Mouse (Mus musculus) cerebellum, adult (tissue): Measurements from ENCODE around the gene Ednrb.

ENCODE experiments used
- ATAC-seq: cut with Nextera tagmentation; 2 replicates; pipeline ENCODE4 v1.9.2; 2017; ENCODE audit warnings: mild to moderate bottlenecking, moderate library complexity, mixed read lengths; ENCODE audit not compliant: insufficient number of reproducible peaks, low FRiP score, low TSS enrichment

Ednrb gene

GRCm38 (mm10) chr14:103844011-103844549, at the start of gene Ednrb:
TSS of gene Ednrb (minus strand) at chr14:103844402.
- no peak for ATAC-seq

GRCm38 (mm10) chr14:103892411-103892938, 48.3 kb upstream of the Ednrb start:
- no peak for ATAC-seq

DNA sequence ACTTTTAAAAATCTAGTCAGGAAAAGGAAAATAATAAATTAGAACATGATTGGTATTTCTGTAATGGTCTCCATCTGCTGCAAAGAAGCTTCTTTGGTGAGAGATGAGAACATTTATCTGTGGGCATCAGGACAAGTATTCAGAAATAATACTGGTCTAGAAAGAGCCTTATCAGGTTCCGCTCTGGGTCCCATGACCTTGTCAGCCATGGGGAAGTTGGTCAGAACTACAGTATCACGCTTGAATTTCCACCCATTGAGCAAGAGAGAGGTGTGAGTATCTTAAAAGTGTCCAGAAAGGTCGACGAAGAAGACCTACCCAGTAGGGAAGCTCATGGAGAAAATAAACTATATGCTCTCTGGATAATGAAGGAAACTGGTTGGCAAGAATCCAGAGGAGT, 46.6 kb upstream of the Ednrb start:
- no peak for ATAC-seq

DNA sequence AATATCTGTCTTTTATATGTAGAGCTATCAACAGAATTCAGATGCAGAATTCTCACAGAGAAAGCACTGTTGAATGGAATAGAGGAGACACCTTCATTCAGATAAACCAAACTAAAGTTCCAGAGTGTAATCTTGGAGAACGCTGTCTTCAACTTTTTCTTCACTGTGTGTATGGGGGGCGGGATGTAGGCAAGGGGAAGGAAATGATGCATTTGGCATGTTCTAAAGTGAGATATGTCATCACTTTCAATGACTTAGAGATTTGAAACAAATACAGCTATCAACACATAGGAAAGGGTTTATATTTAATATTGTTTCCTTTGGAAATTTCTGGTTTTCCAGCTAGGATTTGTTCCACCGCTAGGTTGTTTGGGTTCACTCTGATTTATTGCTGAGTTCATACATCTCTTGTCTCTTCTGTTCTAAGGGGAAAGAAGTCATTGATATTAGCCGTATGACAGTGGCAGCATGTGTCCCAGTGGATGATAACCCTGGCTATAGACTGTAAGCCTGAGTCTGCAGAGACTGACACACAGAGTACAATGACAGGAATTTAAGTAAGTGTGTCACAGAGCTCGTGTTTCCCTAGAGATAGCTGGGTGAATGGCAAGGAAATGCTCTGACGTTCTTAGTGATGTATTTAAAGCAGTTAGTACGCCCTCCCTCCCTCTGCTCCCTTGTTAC, 40.8 kb upstream of the Ednrb start:
- ATAC-seq = no peak

GRCm38 (mm10) chr14:103882943-103883342, 38.7 kb upstream of the Ednrb start:
- ATAC-seq = no peak

GRCm38 (mm10) chr14:103877117-103877516, 32.9 kb upstream of the Ednrb start:
- no peak for ATAC-seq

GRCm38 (mm10) chr14:103876598-103876997, 32.4 kb upstream of the Ednrb start:
- ATAC-seq = no peak

DNA sequence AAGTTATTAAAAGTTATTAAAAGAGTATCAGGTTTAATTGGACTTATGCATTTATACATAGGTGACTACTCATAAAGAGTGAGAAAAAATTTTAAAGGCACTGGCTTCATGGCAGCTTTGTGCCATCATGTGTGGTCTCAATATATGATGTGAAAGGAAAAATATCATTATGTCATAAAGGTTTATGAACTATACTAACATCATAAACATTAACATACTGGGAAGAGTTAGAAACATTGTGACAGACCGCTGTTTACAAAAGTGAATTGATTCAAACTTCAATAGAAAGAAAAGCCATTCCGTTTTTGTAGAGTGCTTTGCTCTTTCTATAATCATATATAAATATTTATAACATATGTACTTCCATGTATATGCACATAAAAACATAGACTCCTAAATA, 22.4 kb upstream of the Ednrb start:
- ATAC-seq = no peak

GRCm38 (mm10) chr14:103865226-103865625, 21.0 kb upstream of the Ednrb start:
- no peak for ATAC-seq

DNA sequence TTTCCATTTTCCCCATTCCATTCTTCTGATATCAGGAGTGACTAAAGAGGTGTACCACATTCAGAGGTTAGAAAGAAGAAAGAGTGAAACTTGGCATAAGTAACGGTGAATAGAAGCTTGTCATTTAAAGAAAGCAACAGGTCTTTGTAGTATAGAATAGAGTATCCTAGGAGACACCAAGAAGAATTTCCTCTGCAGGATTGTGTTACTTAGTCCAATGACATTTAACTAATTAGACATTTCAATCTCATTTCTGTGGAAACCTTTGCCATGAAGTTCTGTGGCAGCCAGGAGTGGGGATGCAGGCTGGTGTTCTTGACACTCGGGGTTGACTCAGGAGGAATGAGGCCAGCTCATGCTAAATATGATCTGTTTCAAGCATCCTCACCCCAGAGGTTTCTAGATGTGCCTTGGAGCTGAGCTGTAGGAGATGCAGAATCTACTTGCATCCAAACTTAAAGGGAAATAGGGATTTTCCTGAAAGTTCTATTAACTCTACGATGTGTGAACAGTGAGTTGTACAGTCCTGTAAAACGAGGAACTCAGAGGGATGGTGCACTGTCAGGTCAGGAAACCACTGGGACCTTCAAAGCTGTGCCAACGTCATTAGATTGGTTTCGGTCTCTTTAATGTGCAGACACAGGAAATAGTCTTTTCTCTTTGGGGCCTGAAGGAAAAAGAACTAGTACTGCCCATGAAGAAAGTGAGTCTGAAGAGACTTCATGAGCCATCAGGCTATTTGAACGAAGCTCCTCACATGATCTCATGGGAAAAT, 6.1 kb upstream of the Ednrb start:
- ATAC-seq = no peak

GRCm38 (mm10) chr14:103845716-103846115, 1.5 kb upstream of the Ednrb start:
- ATAC-seq = no peak

DNA sequence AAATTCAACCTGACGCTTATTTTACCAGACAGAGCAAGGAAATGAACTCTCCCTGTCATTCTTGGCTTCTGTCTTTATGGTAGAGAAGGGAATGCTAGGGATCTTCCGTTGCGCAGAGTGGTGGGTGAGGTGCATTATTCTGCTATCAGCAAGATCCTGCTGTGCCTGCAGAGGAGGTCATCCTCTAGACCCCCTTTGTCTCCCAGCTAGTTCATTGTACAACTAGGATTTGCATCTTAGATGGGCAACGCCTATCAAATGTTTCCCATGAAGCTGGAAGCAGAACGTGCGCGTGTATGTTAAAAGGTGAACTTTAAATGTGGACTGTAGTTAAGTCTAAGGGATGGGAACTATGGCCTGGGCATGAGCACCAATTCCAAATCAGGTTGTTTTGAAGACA, 742 bp upstream of the Ednrb start:
- no peak for ATAC-seq

DNA sequence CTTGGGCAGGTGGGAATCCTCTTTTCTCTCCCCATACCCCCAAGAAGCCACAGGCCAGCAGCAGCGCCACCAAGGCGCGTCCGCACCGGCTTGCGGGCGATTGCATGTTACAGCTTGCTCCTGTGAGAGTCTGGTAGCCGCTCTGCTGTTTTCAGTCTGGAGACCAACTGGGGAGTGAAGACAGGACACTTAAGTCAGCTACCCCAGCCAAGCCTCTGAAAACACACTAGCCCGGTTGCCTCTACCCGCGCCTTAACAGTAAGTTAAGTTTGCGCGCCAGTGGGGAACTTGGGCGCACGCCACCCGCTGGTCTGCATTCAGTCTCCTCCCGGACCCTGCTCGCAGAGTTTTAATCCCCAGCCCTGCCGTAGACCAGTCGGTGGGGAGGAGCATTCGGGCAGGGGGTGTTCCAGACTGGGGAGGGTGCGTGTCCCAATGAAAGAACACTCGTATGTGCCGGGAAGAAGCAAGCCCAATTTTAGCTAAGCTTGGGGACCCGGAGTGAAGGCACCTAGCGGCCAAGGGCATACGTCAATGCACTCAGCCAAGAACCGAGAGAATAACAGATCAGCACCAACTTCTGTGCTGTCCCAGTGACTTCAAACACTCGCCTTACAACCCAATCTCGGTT, 716 bp downstream of the Ednrb start:
- no peak for ATAC-seq

GRCm38 (mm10) chr14:103842896-103843295, 1.3 kb downstream of the Ednrb start:
- no peak for ATAC-seq

- ATAC-seq = no peak
Observed at GRCm38 (mm10) chr14:103840436-103840835, 3.8 kb downstream of the Ednrb start.

GRCm38 (mm10) chr14:103838887-103839286, 5.3 kb downstream of the Ednrb start:
- ATAC-seq = no peak

- no peak for ATAC-seq
Observed at GRCm38 (mm10) chr14:103834589-103834988, 9.6 kb downstream of the Ednrb start.

DNA sequence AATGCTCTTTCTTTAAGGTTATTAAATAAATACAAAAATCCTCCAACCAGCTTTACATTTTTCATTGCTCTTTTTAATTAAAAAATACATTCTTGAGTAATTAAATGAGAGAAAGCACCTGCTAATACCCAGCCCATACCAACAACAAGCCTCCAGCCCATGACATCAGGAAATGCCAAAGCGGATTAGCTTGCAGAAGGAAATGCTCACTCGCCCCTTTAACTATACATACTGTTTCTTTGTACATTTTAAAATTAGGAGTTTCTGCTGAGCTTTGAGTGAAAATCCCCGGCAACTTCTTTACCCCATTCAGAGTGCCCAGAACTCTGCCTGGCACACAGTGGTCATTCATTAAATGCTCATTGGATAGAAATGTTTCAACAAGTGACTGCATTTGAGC, 10.1 kb downstream of the Ednrb start:
- no peak for ATAC-seq

DNA sequence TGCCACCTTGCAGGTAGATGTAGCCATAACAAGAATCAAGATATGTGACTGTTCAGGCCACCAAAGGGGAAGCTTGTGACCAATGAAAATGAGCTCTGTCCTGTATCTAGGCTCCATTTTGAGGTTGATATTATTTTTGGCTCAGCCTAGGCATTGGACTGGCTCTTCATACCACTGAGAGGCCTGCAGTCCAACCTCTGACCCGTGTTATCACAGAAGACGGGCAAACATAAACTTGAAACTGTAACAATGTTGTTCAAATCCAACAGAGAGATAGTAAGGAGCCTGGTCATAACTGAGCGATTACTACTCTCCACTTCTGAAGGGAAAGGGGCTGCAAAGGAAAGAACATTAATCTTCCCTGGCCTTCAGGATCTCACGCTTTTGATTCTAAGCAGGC, 11.7 kb downstream of the Ednrb start:
- ATAC-seq = no peak

GRCm38 (mm10) chr14:103831007-103831406, 13.2 kb downstream of the Ednrb start:
- no peak for ATAC-seq

- no peak for ATAC-seq
Observed at GRCm38 (mm10) chr14:103826343-103826742, 17.9 kb downstream of the Ednrb start.
